Mouse (Mus musculus) neural tube, embryonic 15.5 days (tissue): ENCODE results near the gene 5730522E02Rik. TPM values are rescaled to one million over a fixed set of nuclear protein-coding genes. Genes with fewer than 3 reads are reported as not detected.

Source experiments
- ATAC-seq: fragments of 200-750 bp; cut with Nextera tagmentation; 2 replicates; pipeline ENCODE4 v1.8.0; 2017; ENCODE audit warnings: mild to moderate bottlenecking, moderate TSS enrichment, moderate library complexity; ENCODE audit not compliant: low FRiP score
- H3K27ac ChIP-seq: fragments of 300-500 bp; sonication (generic); replicated peaks from 2 replicates; pipeline ENCODE4 v1.5.1; 2015; ENCODE audit warnings: mild to moderate bottlenecking, inconsistent platforms
- H3K27me3 ChIP-seq: fragments of 300-500 bp; sonication (generic); replicated peaks from 2 replicates; pipeline ENCODE4 v1.6.1; 2015; ENCODE audit warnings: inconsistent platforms
- H3K36me3 ChIP-seq: fragments of 300-500 bp; sonication (generic); 2 replicates; pipeline ENCODE4 v1.6.1; 2015; ENCODE audit warnings: inconsistent platforms
- H3K4me1 ChIP-seq: fragments of 300-500 bp; sonication (generic); 2 replicates; pipeline ENCODE4 v1.6.1; 2015; ENCODE audit warnings: inconsistent platforms
- H3K4me2 ChIP-seq: fragments of 300-500 bp; sonication (generic); 2 replicates; pipeline ENCODE4 v1.6.1; 2015; ENCODE audit warnings: inconsistent platforms, mild to moderate bottlenecking, moderate library complexity
- H3K4me3 ChIP-seq: fragments of 300-500 bp; sonication (generic); replicated peaks from 2 replicates; pipeline ENCODE4 v1.5.1; 2015; ENCODE audit warnings: mild to moderate bottlenecking, inconsistent platforms
- H3K9ac ChIP-seq: fragments of 300-500 bp; sonication (generic); replicated peaks from 2 replicates; pipeline ENCODE4 v1.6.1; 2015; ENCODE audit warnings: mild to moderate bottlenecking, inconsistent platforms
- H3K9me3 ChIP-seq: fragments of 300-500 bp; sonication (generic); replicated peaks from 2 replicates; pipeline ENCODE4 v1.6.1; 2016; ENCODE audit warnings: inconsistent platforms
- WGBS: fragments of 180-500 bp; shearing (Covaris S2); methylation state at CpG from one replicate; pipeline ENCODE4 v1.1.7; 2015; ENCODE audit warnings: mixed read lengths; 5-methylcytosine and 5-hydroxymethylcytosine counted together
- polyA plus RNA-seq: library from polyadenylated mRNA; unstranded; fragments of >200 nt; fragmentation: Nextera tagmentation; extraction: Ambion mirVana; gene quantifications from 2 replicates; pipeline ENCODE4 v1.2.1, GENCODE M21; 2015

The 5730522E02Rik gene
- polyA plus RNA-seq, 1 experiment from 2014 or later, result 15.0 TPM

GRCm38 (mm10) chr11:25767584-25768333 is 442.8 kb downstream of the 5730522E02Rik start:
- no peak overlapping the region for H3K4me3 ChIP-seq
- H3K9ac ChIP-seq, result no peak overlapping the region
- no peaks in the 10 kb centered on the region for H3K9me3 ChIP-seq
- no peaks in the 10 kb centered on the region for H3K36me3 ChIP-seq
- ATAC-seq, result no peak
- H3K27me3 ChIP-seq, result no peaks in the 10 kb centered on the region
- WGBS, result 26% methylated on average over 5 of the region's 5 CpGs
- H3K27ac ChIP-seq, result no peak overlapping the region
- H3K4me2 ChIP-seq, result no peak overlapping the region
- peaks cover 9% of the 10 kb centered on the region for H3K4me1 ChIP-seq

GRCm38 (mm10) chr11:25753156-25753899 is 457.2 kb downstream of the 5730522E02Rik start:
- Histone ChIP-seq H3K4me3 (no peak overlapping the region), H3K9ac (no peak overlapping the region), H3K27me3 (no peaks in the 10 kb centered on the region), H3K36me3 (no peaks in the 10 kb centered on the region), H3K9me3 (no peaks in the 10 kb centered on the region), H3K27ac (no peak overlapping the region), H3K4me1 (no peaks in the 10 kb centered on the region), H3K4me2 (no peak overlapping the region)
- 66% methylated on average over 7 of the region's 7 CpGs for WGBS
- no peak for ATAC-seq

- Histone ChIP-seq H3K9ac (no peak overlapping the region), H3K27ac (no peak overlapping the region), H3K4me3 (no peak overlapping the region), H3K4me1 (no peaks in the 10 kb centered on the region), H3K9me3 (no peaks in the 10 kb centered on the region), H3K36me3 (no peaks in the 10 kb centered on the region), H3K27me3 (no peaks in the 10 kb centered on the region), H3K4me2 (no peak overlapping the region)
- no peak for ATAC-seq
- WGBS, result 73% methylated on average over 3 of the region's 3 CpGs
Observed at GRCm38 (mm10) chr11:25752418-25752817, 458.1 kb downstream of the 5730522E02Rik start.

- no peak overlapping the region for H3K4me2 ChIP-seq
- H3K9ac ChIP-seq, result no peak overlapping the region
- no peak overlapping the region for H3K4me3 ChIP-seq
- WGBS, result 60% methylated on average over 6 of the region's 6 CpGs
- ATAC-seq, result no peak
- H3K27ac ChIP-seq, result no peak overlapping the region
- H3K36me3 ChIP-seq, result no peaks in the 10 kb centered on the region
- no peaks in the 10 kb centered on the region for H3K27me3 ChIP-seq
- H3K4me1 ChIP-seq, result no peaks in the 10 kb centered on the region
- no peaks in the 10 kb centered on the region for H3K9me3 ChIP-seq
Observed at GRCm38 (mm10) chr11:25747098-25747862, 463.3 kb downstream of the 5730522E02Rik start.

GRCm38 (mm10) chr11:25743664-25744063 is 466.9 kb downstream of the 5730522E02Rik start:
- no peaks in the 10 kb centered on the region for H3K4me1 ChIP-seq
- WGBS, result 91% methylated on average over 3 of the region's 3 CpGs
- H3K9ac ChIP-seq, result no peak overlapping the region
- no peak for ATAC-seq
- H3K4me2 ChIP-seq, result no peak overlapping the region
- H3K36me3 ChIP-seq, result no peaks in the 10 kb centered on the region
- H3K27me3 ChIP-seq, result no peaks in the 10 kb centered on the region
- H3K9me3 ChIP-seq, result no peaks in the 10 kb centered on the region
- H3K27ac ChIP-seq, result no peak overlapping the region
- H3K4me3 ChIP-seq, result no peak overlapping the region

GRCm38 (mm10) chr11:25737255-25737654 is 473.3 kb downstream of the 5730522E02Rik start:
- no peaks in the 10 kb centered on the region for H3K9me3 ChIP-seq
- WGBS, result 72% methylated on average over 5 of the region's 5 CpGs
- no peak for ATAC-seq
- H3K4me3 ChIP-seq, result no peak overlapping the region
- H3K27ac ChIP-seq, result no peak overlapping the region
- H3K4me2 ChIP-seq, result no peak overlapping the region
- H3K9ac ChIP-seq, result no peak overlapping the region
- no peaks in the 10 kb centered on the region for H3K4me1 ChIP-seq
- H3K27me3 ChIP-seq, result no peaks in the 10 kb centered on the region
- H3K36me3 ChIP-seq, result no peaks in the 10 kb centered on the region

- WGBS, result 61% methylated on average over 1 of the region's 1 CpGs
- Histone ChIP-seq H3K4me2 (no peak overlapping the region), H3K4me1 (no peaks in the 10 kb centered on the region), H3K27me3 (no peaks in the 10 kb centered on the region), H3K27ac (no peak overlapping the region), H3K9me3 (no peaks in the 10 kb centered on the region), H3K4me3 (no peak overlapping the region), H3K9ac (no peak overlapping the region), H3K36me3 (no peaks in the 10 kb centered on the region)
- ATAC-seq, result no peak
Observed at GRCm38 (mm10) chr11:25729476-25729875, 481.1 kb downstream of the 5730522E02Rik start.

GRCm38 (mm10) chr11:25715447-25716321 is 494.9 kb downstream of the 5730522E02Rik start:
- ATAC-seq, result no peak; the same call in 1 of the 2 replicates
- no peaks in the 10 kb centered on the region for H3K4me1 ChIP-seq
- no peaks in the 10 kb centered on the region for H3K27me3 ChIP-seq
- no peak overlapping the region for H3K4me2 ChIP-seq
- H3K36me3 ChIP-seq, result no peaks in the 10 kb centered on the region
- no peak overlapping the region for H3K4me3 ChIP-seq
- no peak overlapping the region for H3K9ac ChIP-seq
- no peaks in the 10 kb centered on the region for H3K9me3 ChIP-seq
- no peak overlapping the region for H3K27ac ChIP-seq
- WGBS, result 72% methylated on average over 7 of the region's 7 CpGs

GRCm38 (mm10) chr11:25710559-25710958 is 500.0 kb downstream of the 5730522E02Rik start:
- Histone ChIP-seq H3K9ac (no peak overlapping the region), H3K9me3 (no peaks in the 10 kb centered on the region), H3K4me3 (no peak overlapping the region), H3K4me2 (no peak overlapping the region), H3K4me1 (no peaks in the 10 kb centered on the region), H3K27me3 (no peaks in the 10 kb centered on the region), H3K36me3 (no peaks in the 10 kb centered on the region), H3K27ac (no peak overlapping the region)
- no peak for ATAC-seq
- WGBS, result 81% methylated on average over 2 of the region's 2 CpGs

- ATAC-seq, result no peak
Observed at GRCm38 (mm10) chr11:25709892-25710291, 500.7 kb downstream of the 5730522E02Rik start.

More at GRCm38 (mm10) chr11:25709892-25710291, 500.7 kb downstream of the 5730522E02Rik start:
- H3K4me3 ChIP-seq, result no peak overlapping the region
- no peak overlapping the region for H3K27ac ChIP-seq
- H3K36me3 ChIP-seq, result no peaks in the 10 kb centered on the region
- no peaks in the 10 kb centered on the region for H3K9me3 ChIP-seq
- no peak overlapping the region for H3K4me2 ChIP-seq
- 70% methylated on average over 4 of the region's 4 CpGs for WGBS
- no peaks in the 10 kb centered on the region for H3K4me1 ChIP-seq
- H3K9ac ChIP-seq, result no peak overlapping the region
- no peaks in the 10 kb centered on the region for H3K27me3 ChIP-seq
